Mouse (Mus musculus) lung, postnatal 0 days (tissue): ENCODE results near the gene Cyb5b. TPM values are rescaled to one million over a fixed set of nuclear protein-coding genes. Genes with fewer than 3 reads are reported as not detected.

Source experiments
- ATAC-seq: fragments of 200-750 bp; cut with Nextera tagmentation; 2 replicates; pipeline ENCODE4 v1.8.0; 2017; ENCODE audit warnings: moderate library complexity
- DNase-seq: peaks from one replicate; pipeline ENCODE4 v3.0.0-alpha.2; 2016; ENCODE audit warnings: low spot score
- H3K27ac ChIP-seq: fragments of 300-500 bp; sonication (generic); 2 replicates; pipeline ENCODE4 v1.5.1; 2014; ENCODE audit warnings: antibody characterized with exemption, mild to moderate bottlenecking, low read length, mixed read lengths
- H3K27me3 ChIP-seq: fragments of 300-500 bp; sonication (generic); replicated peaks from 2 replicates; pipeline ENCODE4 v1.6.1; 2014; ENCODE audit warnings: low read length, mixed read lengths; ENCODE audit not compliant: insufficient read depth
- H3K36me3 ChIP-seq: fragments of 300-500 bp; sonication (generic); 2 replicates; pipeline ENCODE4 v1.6.1; 2014; ENCODE audit warnings: low read length, mixed read lengths; ENCODE audit not compliant: insufficient read depth
- H3K4me1 ChIP-seq: fragments of 300-500 bp; sonication (generic); 2 replicates; pipeline ENCODE4 v1.6.1; 2014; ENCODE audit warnings: antibody characterized with exemption, low read depth, low read length, mixed read lengths; ENCODE audit not compliant: insufficient read depth
- H3K4me2 ChIP-seq: fragments of 300-500 bp; sonication (generic); replicated peaks from 2 replicates; pipeline ENCODE4 v1.6.1; 2014; ENCODE audit warnings: low read depth, mild to moderate bottlenecking, low read length, moderate library complexity, mixed read lengths
- H3K4me3 ChIP-seq: fragments of 300-500 bp; sonication (generic); 2 replicates; pipeline ENCODE4 v1.5.1; 2014; ENCODE audit warnings: low read depth, low read length
- H3K9ac ChIP-seq: fragments of 300-500 bp; sonication (generic); replicated peaks from 2 replicates; pipeline ENCODE4 v1.6.1; 2014; ENCODE audit warnings: low read depth, mild to moderate bottlenecking
- H3K9me3 ChIP-seq: fragments of 300-500 bp; sonication (generic); 2 replicates; pipeline ENCODE4 v1.6.1; 2016; ENCODE audit warnings: low read length, mixed read lengths
- CTCF ChIP-seq: IDR thresholded peaks from 2 replicates; pipeline ENCODE4 v1.5.1; 2016; ENCODE audit warnings: antibody characterized with exemption, mild to moderate bottlenecking
- EP300 ChIP-seq: IDR thresholded peaks from 2 replicates; pipeline ENCODE4 v1.6.1; 2016; ENCODE audit warnings: antibody characterized with exemption, mild to moderate bottlenecking, control low read depth
- WGBS: fragments of 180-500 bp; shearing (Covaris S2); extraction: QIAGEN DNeasy Blood & Tissue Kit; methylation state at CpG from one replicate; pipeline ENCODE4 v1.1.7; 2014; 5-methylcytosine and 5-hydroxymethylcytosine counted together
- polyA plus RNA-seq: library from polyadenylated mRNA; unstranded; fragments of >200 nt; fragmentation: Nextera tagmentation; extraction: Ambion mirVana; gene quantifications from 2 replicates; pipeline ENCODE4 v1.2.1, GENCODE M21; 2015

Cyb5b gene
- polyA plus RNA-seq, 1 experiment from 2014 or later, result 58.4 TPM

- DNase-seq (no peak), ATAC-seq (no peak)
- H3K4me3 ChIP-seq, result no peak overlapping the region
- H3K4me1 ChIP-seq, result no peaks in the 10 kb centered on the region; the same call in 1 of the 2 replicates
- H3K27me3 ChIP-seq, result no peaks in the 10 kb centered on the region
- H3K4me2 ChIP-seq, result no peak overlapping the region
- H3K9me3 ChIP-seq, result no peaks in the 10 kb centered on the region
- H3K36me3 ChIP-seq, result no peaks in the 10 kb centered on the region
- H3K9ac ChIP-seq, result no peak overlapping the region
- H3K27ac ChIP-seq, result no peak overlapping the region
- 17% methylated on average over 9 of the region's 9 CpGs for WGBS
- TF ChIP-seq CTCF (no peak), EP300 (no peak)
Observed at GRCm38 (mm10) chr8:107123063-107123614, 27.3 kb upstream of the Cyb5b start.

GRCm38 (mm10) chr8:107124343-107124742 is 26.1 kb upstream of the Cyb5b start:
- ATAC-seq, result no peak
- TF ChIP-seq CTCF (no peak), EP300 (no peak)
- no peaks in the 10 kb centered on the region; the same call in 1 of the 2 replicates for H3K4me1 ChIP-seq
- no peaks in the 10 kb centered on the region for H3K27me3 ChIP-seq
- no peak overlapping the region for H3K4me2 ChIP-seq
- no peak overlapping the region for H3K27ac ChIP-seq
- H3K36me3 ChIP-seq, result no peaks in the 10 kb centered on the region
- H3K9ac ChIP-seq, result no peak overlapping the region
- H3K4me3 ChIP-seq, result no peak overlapping the region
- 63% methylated on average over 8 of the region's 8 CpGs for WGBS
- H3K9me3 ChIP-seq, result no peaks in the 10 kb centered on the region
- no peak for DNase-seq

- WGBS, result 26% methylated on average over 8 of the region's 8 CpGs
- no peaks in the 10 kb centered on the region for H3K9me3 ChIP-seq
- no peak overlapping the region for H3K9ac ChIP-seq
- H3K27ac ChIP-seq, result peak overlapping the region; percentile 20
- no peak overlapping the region for H3K4me2 ChIP-seq
- no peaks in the 10 kb centered on the region for H3K36me3 ChIP-seq
- ATAC-seq (peak; percentile 77), DNase-seq (peak; percentile 85)
- no peak for TF ChIP-seq CTCF
- TF ChIP-seq EP300, result no peak
- H3K4me1 ChIP-seq, result peaks cover 6% of the 10 kb centered on the region; the same call in 1 of the 2 replicates
- H3K4me3 ChIP-seq, result no peak overlapping the region
- no peaks in the 10 kb centered on the region for H3K27me3 ChIP-seq
Observed at GRCm38 (mm10) chr8:107129171-107130025, 21.0 kb upstream of the Cyb5b start.

- Histone ChIP-seq H3K9ac (no peak overlapping the region), H3K4me3 (no peak overlapping the region), H3K4me1 (peaks cover 6% of the 10 kb centered on the region; the same call in 1 of the 2 replicates), H3K27me3 (no peaks in the 10 kb centered on the region), H3K36me3 (no peaks in the 10 kb centered on the region), H3K4me2 (no peak overlapping the region), H3K9me3 (no peaks in the 10 kb centered on the region), H3K27ac (peak overlapping the region; percentile 20)
- TF ChIP-seq EP300, result no peak
- no peak for TF ChIP-seq CTCF
- 70% methylated on average over 6 of the region's 6 CpGs for WGBS
- ATAC-seq (no peak), DNase-seq (no peak)
Observed at GRCm38 (mm10) chr8:107130028-107130427, 20.4 kb upstream of the Cyb5b start.

- TF ChIP-seq EP300, result no peak
- Histone ChIP-seq H3K36me3 (no peaks in the 10 kb centered on the region), H3K9me3 (no peaks in the 10 kb centered on the region), H3K4me3 (no peak overlapping the region), H3K27me3 (no peaks in the 10 kb centered on the region), H3K4me1 (peaks cover 6% of the 10 kb centered on the region; the same call in 1 of the 2 replicates), H3K27ac (no peak overlapping the region), H3K4me2 (no peak overlapping the region), H3K9ac (no peak overlapping the region)
- WGBS, result 74% methylated on average over 24 of the region's 24 CpGs
- DNase-seq (no peak), ATAC-seq (no peak)
Observed at GRCm38 (mm10) chr8:107132581-107133491, 17.6 kb upstream of the Cyb5b start.

GRCm38 (mm10) chr8:107133881-107134280 is 16.6 kb upstream of the Cyb5b start:
- ATAC-seq (peak; percentile 49; the same call in 1 of the 2 replicates), DNase-seq (peak; percentile 26)
- no peaks in the 10 kb centered on the region for H3K27me3 ChIP-seq
- WGBS, result 44% methylated on average over 6 of the region's 6 CpGs
- H3K9me3 ChIP-seq, result no peaks in the 10 kb centered on the region
- no peaks in the 10 kb centered on the region for H3K36me3 ChIP-seq
- no peak overlapping the region for H3K4me2 ChIP-seq
- peak overlapping the region; percentile 17; the same call in 1 of the 2 replicates for H3K27ac ChIP-seq
- no peak overlapping the region for H3K4me3 ChIP-seq
- no peak for TF ChIP-seq CTCF
- no peak for TF ChIP-seq EP300
- H3K9ac ChIP-seq, result no peak overlapping the region
- H3K4me1 ChIP-seq, result peaks cover 6% of the 10 kb centered on the region; the same call in 1 of the 2 replicates
